Mouse (Mus musculus): ENCODE measurements at regions not wholly inside any gene's neighbourhood (a gene's known extent, or its start where the extent isn't known, plus 50 kb on each side); places are given as distances from the start of the nearest gene placed in this dataset.

- no peaks in the 10 kb centered on the region for H3K9me3 ChIP-seq (replicated peaks; ENCODE audit: control insufficient read depth, low read length)
These were observed 382.8 kb upstream of the Atp2b1 start for GRCm38 (mm10) chr10:98531425-98531824.

GRCm38 (mm10) chr10:98538706-98539105 is 375.5 kb upstream of the Atp2b1 start:
- DNase-seq (ENCODE audit: low spot score): no peak

More at GRCm38 (mm10) chr10:98531425-98531824, 382.8 kb upstream of the Atp2b1 start:
- no peak for DNase-seq (ENCODE audit: low spot score)
- Histone ChIP-seq H3K4me3 (ENCODE audit: low read depth, low read length) (no peak overlapping the region), H3K4me2 (ENCODE audit: low read depth, low read length) (no peak overlapping the region), H3K27me3 (ENCODE audit: control insufficient read depth, insufficient read depth, low read length) (no peaks in the 10 kb centered on the region), H3K9ac (replicated peaks; ENCODE audit: low read length) (no peak overlapping the region), H3K36me3 (replicated peaks; ENCODE audit: control insufficient read depth, insufficient read depth, low read depth, low read length) (no peaks in the 10 kb centered on the region), H3K27ac (replicated peaks; ENCODE audit: low read depth, low read length) (no peak overlapping the region), H3K4me1 (ENCODE audit: control insufficient read depth, insufficient read depth, low read length) (no peaks in the 10 kb centered on the region)
- ATAC-seq (replicated peaks; ENCODE audit: insufficient number of reproducible peaks, low FRiP score, low TSS enrichment, low read depth): no peak
- 84% methylated on average over 4 of the region's 4 CpGs for WGBS

DNA sequence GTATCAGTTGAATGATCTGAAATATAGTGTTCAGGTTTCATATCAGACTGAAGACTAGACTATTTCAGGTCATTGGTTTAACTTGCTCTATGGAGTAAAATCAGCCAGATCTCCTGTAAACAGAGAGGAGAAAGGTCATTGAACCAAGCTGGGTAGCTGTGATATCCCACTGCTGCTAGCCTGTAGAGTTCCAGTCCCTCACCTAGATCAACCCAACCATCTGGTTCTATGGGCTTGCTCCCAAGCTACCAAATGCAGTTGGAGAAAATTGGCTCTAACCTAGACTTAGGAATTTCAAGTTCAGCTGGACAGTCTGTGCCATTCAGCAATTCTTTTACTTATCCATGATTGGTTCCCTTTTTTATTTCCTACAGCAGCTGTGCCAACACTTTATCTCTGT is 373.1 kb upstream of the Atp2b1 start:
- no peak for ATAC-seq (replicated peaks; ENCODE audit: insufficient number of reproducible peaks, low FRiP score, low TSS enrichment, low read depth)
- H3K4me1 ChIP-seq (ENCODE audit: control insufficient read depth, insufficient read depth, low read length): no peaks in the 10 kb centered on the region; the same call in 1 of the 2 replicates
- H3K9me3 ChIP-seq (replicated peaks; ENCODE audit: control insufficient read depth, low read length): no peaks in the 10 kb centered on the region
- DNase-seq (ENCODE audit: low spot score): no peak
- no peak overlapping the region for H3K4me2 ChIP-seq (ENCODE audit: low read depth, low read length)
- no peaks in the 10 kb centered on the region for H3K27me3 ChIP-seq (ENCODE audit: control insufficient read depth, insufficient read depth, low read length)
- H3K4me3 ChIP-seq (ENCODE audit: low read depth, low read length): no peak overlapping the region
- no peak overlapping the region for H3K9ac ChIP-seq (replicated peaks; ENCODE audit: low read length)
- H3K36me3 ChIP-seq (replicated peaks; ENCODE audit: control insufficient read depth, insufficient read depth, low read depth, low read length): no peaks in the 10 kb centered on the region
- no peak overlapping the region for H3K27ac ChIP-seq (replicated peaks; ENCODE audit: low read depth, low read length)

More at GRCm38 (mm10) chr10:98538706-98539105, 375.5 kb upstream of the Atp2b1 start:
- whole genome bisulfite sequencing: 71% methylated on average over 1 of the region's 1 CpGs
- no peak overlapping the region for H3K27ac ChIP-seq (replicated peaks; ENCODE audit: low read depth, low read length)
- no peaks in the 10 kb centered on the region for H3K36me3 ChIP-seq (replicated peaks; ENCODE audit: control insufficient read depth, insufficient read depth, low read depth, low read length)
- H3K4me2 ChIP-seq (ENCODE audit: low read depth, low read length): no peak overlapping the region
- no peak for ATAC-seq (replicated peaks; ENCODE audit: insufficient number of reproducible peaks, low FRiP score, low TSS enrichment, low read depth)
- H3K27me3 ChIP-seq (ENCODE audit: control insufficient read depth, insufficient read depth, low read length): no peaks in the 10 kb centered on the region
- H3K9ac ChIP-seq (replicated peaks; ENCODE audit: low read length): no peak overlapping the region
- no peak overlapping the region for H3K4me3 ChIP-seq (ENCODE audit: low read depth, low read length)
- no peaks in the 10 kb centered on the region; the same call in 1 of the 2 replicates for H3K4me1 ChIP-seq (ENCODE audit: control insufficient read depth, insufficient read depth, low read length)
- H3K9me3 ChIP-seq (replicated peaks; ENCODE audit: control insufficient read depth, low read length): no peaks in the 10 kb centered on the region

DNA sequence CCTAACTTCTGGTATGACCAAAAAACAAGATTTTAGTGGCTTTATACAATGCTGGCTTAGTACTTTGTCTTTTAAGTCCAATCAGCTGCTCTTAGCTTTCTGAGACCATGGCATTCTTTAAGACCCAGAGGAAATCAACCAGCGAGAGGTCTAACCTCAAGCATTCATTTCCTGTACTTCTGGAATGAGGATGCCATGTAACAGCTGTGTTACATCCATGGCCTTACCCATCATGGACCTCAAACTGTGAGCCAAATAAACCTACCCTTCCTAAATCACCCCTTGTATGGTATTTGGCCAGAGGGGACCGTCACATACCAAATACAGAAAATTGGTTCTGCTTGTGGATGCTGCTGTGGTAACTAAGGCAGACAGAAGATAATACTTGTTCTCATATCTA is 372.1 kb upstream of the Atp2b1 start:
- H3K9me3 ChIP-seq (replicated peaks; ENCODE audit: control insufficient read depth, low read length): no peaks in the 10 kb centered on the region
- no peak for DNase-seq (ENCODE audit: low spot score)
- H3K27ac ChIP-seq (replicated peaks; ENCODE audit: low read depth, low read length): no peak overlapping the region
- no peaks in the 10 kb centered on the region for H3K36me3 ChIP-seq (replicated peaks; ENCODE audit: control insufficient read depth, insufficient read depth, low read depth, low read length)
- no peak for ATAC-seq (replicated peaks; ENCODE audit: insufficient number of reproducible peaks, low FRiP score, low TSS enrichment, low read depth)
- H3K4me1 ChIP-seq (ENCODE audit: control insufficient read depth, insufficient read depth, low read length): no peaks in the 10 kb centered on the region; the same call in 1 of the 2 replicates
- H3K9ac ChIP-seq (replicated peaks; ENCODE audit: low read length): no peak overlapping the region
- 68% methylated on average over 2 of the region's 2 CpGs for WGBS
- no peaks in the 10 kb centered on the region for H3K27me3 ChIP-seq (ENCODE audit: control insufficient read depth, insufficient read depth, low read length)
- H3K4me3 ChIP-seq (ENCODE audit: low read depth, low read length): no peak overlapping the region
- no peak overlapping the region for H3K4me2 ChIP-seq (ENCODE audit: low read depth, low read length)

DNA sequence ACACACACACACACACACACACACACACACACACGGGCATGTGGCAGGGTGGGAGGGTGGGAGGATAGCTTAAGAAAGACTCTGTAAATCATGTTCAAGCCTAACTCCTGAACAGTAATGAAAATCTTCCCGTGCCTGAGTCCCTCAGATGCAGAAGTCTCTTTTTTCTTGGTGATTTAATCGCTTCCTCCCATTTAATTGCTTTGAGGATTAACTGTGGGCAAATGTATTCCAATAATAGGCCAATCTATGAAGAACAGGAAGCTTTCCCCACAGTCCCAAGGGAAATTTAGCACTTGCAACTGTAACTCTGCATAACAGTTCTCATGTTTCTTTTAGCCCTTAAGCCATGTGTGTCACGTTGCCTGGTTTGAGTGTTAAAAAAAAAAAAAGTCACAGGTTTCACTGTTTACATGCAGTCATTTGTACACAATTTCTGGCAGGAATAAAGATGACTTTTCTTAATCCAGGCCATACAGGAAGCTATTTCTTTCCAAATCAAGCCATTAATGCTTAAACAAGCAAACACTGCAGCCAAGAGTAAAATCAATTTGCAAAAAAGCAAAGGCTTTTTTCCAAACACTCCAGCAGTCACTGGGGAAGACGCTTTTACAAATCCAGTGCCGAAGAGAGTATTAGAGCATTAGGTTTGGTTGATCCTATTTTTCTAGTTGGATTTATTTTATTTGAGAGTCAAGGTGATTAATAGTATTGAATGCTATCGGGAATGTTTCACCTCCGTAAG is 370.8 kb upstream of the Atp2b1 start:
- 0 out of 2 replicates have a peak, but pooled peaks have one; percentile 18 for ATAC-seq (replicated peaks; ENCODE audit: insufficient number of reproducible peaks, low FRiP score, low TSS enrichment, low read depth)
- DNase-seq (ENCODE audit: low spot score): peak; percentile 76
- 18% methylated on average over 8 of the region's 8 CpGs for WGBS

GRCm38 (mm10) chr10:98543998-98544349 is 370.2 kb upstream of the Atp2b1 start:
- Histone ChIP-seq H3K27me3 (ENCODE audit: control insufficient read depth, insufficient read depth, low read length) (no peaks in the 10 kb centered on the region), H3K4me3 (ENCODE audit: low read depth, low read length) (no peak overlapping the region), H3K4me1 (ENCODE audit: control insufficient read depth, insufficient read depth, low read length) (no peaks in the 10 kb centered on the region; the same call in 1 of the 2 replicates), H3K9ac (replicated peaks; ENCODE audit: low read length) (no peak overlapping the region), H3K9me3 (replicated peaks; ENCODE audit: control insufficient read depth, low read length) (no peaks in the 10 kb centered on the region), H3K36me3 (replicated peaks; ENCODE audit: control insufficient read depth, insufficient read depth, low read depth, low read length) (no peaks in the 10 kb centered on the region), H3K27ac (replicated peaks; ENCODE audit: low read depth, low read length) (no peak overlapping the region), H3K4me2 (ENCODE audit: low read depth, low read length) (no peak overlapping the region)
- peak; percentile 48 for DNase-seq (ENCODE audit: low spot score)
- WGBS: 47% methylated on average over 5 of the region's 5 CpGs
- ATAC-seq (replicated peaks; ENCODE audit: insufficient number of reproducible peaks, low FRiP score, low TSS enrichment, low read depth): no peak

More for the DNA sequence above, 370.8 kb upstream of the Atp2b1 start:
- Histone ChIP-seq H3K27me3 (ENCODE audit: control insufficient read depth, insufficient read depth, low read length) (no peaks in the 10 kb centered on the region), H3K9me3 (replicated peaks; ENCODE audit: control insufficient read depth, low read length) (no peaks in the 10 kb centered on the region), H3K27ac (replicated peaks; ENCODE audit: low read depth, low read length) (no peak overlapping the region), H3K9ac (replicated peaks; ENCODE audit: low read length) (no peak overlapping the region), H3K36me3 (replicated peaks; ENCODE audit: control insufficient read depth, insufficient read depth, low read depth, low read length) (no peaks in the 10 kb centered on the region), H3K4me1 (ENCODE audit: control insufficient read depth, insufficient read depth, low read length) (no peaks in the 10 kb centered on the region; the same call in 1 of the 2 replicates), H3K4me3 (ENCODE audit: low read depth, low read length) (no peak overlapping the region), H3K4me2 (ENCODE audit: low read depth, low read length) (no peak overlapping the region)

- Histone ChIP-seq H3K9ac (replicated peaks; ENCODE audit: low read length) (no peak overlapping the region), H3K4me2 (ENCODE audit: low read depth, low read length) (no peak overlapping the region), H3K4me3 (ENCODE audit: low read depth, low read length) (no peak overlapping the region), H3K9me3 (replicated peaks; ENCODE audit: control insufficient read depth, low read length) (no peaks in the 10 kb centered on the region), H3K4me1 (ENCODE audit: control insufficient read depth, insufficient read depth, low read length) (no peaks in the 10 kb centered on the region), H3K27me3 (ENCODE audit: control insufficient read depth, insufficient read depth, low read length) (no peaks in the 10 kb centered on the region), H3K27ac (replicated peaks; ENCODE audit: low read depth, low read length) (no peak overlapping the region), H3K36me3 (replicated peaks; ENCODE audit: control insufficient read depth, insufficient read depth, low read depth, low read length) (no peaks in the 10 kb centered on the region)
- ATAC-seq (replicated peaks; ENCODE audit: insufficient number of reproducible peaks, low FRiP score, low TSS enrichment, low read depth): no peak
- WGBS: 84% methylated on average over 3 of the region's 3 CpGs
- DNase-seq (ENCODE audit: low spot score): no peak
These were observed 359.6 kb upstream of the Atp2b1 start for GRCm38 (mm10) chr10:98554575-98554974.

- H3K27me3 ChIP-seq (ENCODE audit: control insufficient read depth, insufficient read depth, low read length): no peaks in the 10 kb centered on the region
- WGBS: 89% methylated on average over 9 of the region's 9 CpGs
These were observed 356.6 kb upstream of the Atp2b1 start for GRCm38 (mm10) chr10:98557470-98558060.

More at GRCm38 (mm10) chr10:98557470-98558060, 356.6 kb upstream of the Atp2b1 start:
- ATAC-seq (replicated peaks; ENCODE audit: insufficient number of reproducible peaks, low FRiP score, low TSS enrichment, low read depth) (no peak), DNase-seq (ENCODE audit: low spot score) (no peak)
- no peaks in the 10 kb centered on the region for H3K9me3 ChIP-seq (replicated peaks; ENCODE audit: control insufficient read depth, low read length)
- H3K9ac ChIP-seq (replicated peaks; ENCODE audit: low read length): no peak overlapping the region
- H3K36me3 ChIP-seq (replicated peaks; ENCODE audit: control insufficient read depth, insufficient read depth, low read depth, low read length): no peaks in the 10 kb centered on the region
- H3K4me2 ChIP-seq (ENCODE audit: low read depth, low read length): no peak overlapping the region
- no peaks in the 10 kb centered on the region for H3K4me1 ChIP-seq (ENCODE audit: control insufficient read depth, insufficient read depth, low read length)
- no peak overlapping the region for H3K4me3 ChIP-seq (ENCODE audit: low read depth, low read length)
- no peak overlapping the region for H3K27ac ChIP-seq (replicated peaks; ENCODE audit: low read depth, low read length)
